Mouse (Mus musculus) left cerebral cortex, postnatal 14 days (tissue): ENCODE data around the gene Mmp14. TPM values are rescaled to one million over a fixed set of nuclear protein-coding genes. Genes with fewer than 3 reads are reported as not detected.

Experiments used
- total RNA-seq, 2 experiments: library from RNA; stranded (reverse); gene quantifications; 2 replicates each; pipeline ENCODE4 v1.2.3; 2021

Mmp14 gene
- total RNA-seq, 2 experiments from 2014 or later: 19.0 to 22.0 TPM

Other genes with a start within 250 kb of the Mmp14 start
- gene Dad1, start 177.5 kb upstream of the Mmp14 start, total RNA-seq: 100 to 1,000 TPM; 118 to 127 TPM
- gene Abhd4, start 177.4 kb upstream of the Mmp14 start, total RNA-seq: 10 to 100 TPM; 50.3 to 51.0 TPM
- gene Olfr49, start 146.7 kb upstream of the Mmp14 start, total RNA-seq: not detected
- 10 to 100 TPM; 61.3 to 65.4 TPM for gene Oxa1l, start 70.8 kb upstream of the Mmp14 start, total RNA-seq
- 1 to 10 TPM; 1.5 to 2.5 TPM for gene Slc7a7, start 13.8 kb upstream of the Mmp14 start, total RNA-seq
- gene Mrpl52, start 4.7 kb upstream of the Mmp14 start, total RNA-seq: 10 to 100 TPM; 79.5 to 91.5 TPM
- 10 to 100 TPM; 23.2 to 31.3 TPM for gene Lrp10, start 32.5 kb downstream of the Mmp14 start, total RNA-seq
- 1 to 10 TPM; 7.4 to 9.6 TPM for gene Rem2, start 44.5 kb downstream of the Mmp14 start, total RNA-seq
- 10 to 100 TPM; 69.4 to 72.0 TPM for gene Prmt5, start 85.9 kb downstream of the Mmp14 start, total RNA-seq
- 1 to 10 TPM; 2.4 to 4.9 TPM for gene Haus4, start 123.0 kb downstream of the Mmp14 start, total RNA-seq
- 1 to 10 TPM; 2.7 to 3.1 TPM for gene Ajuba, start 145.9 kb downstream of the Mmp14 start, total RNA-seq
- 1 to 10 TPM; 4.4 to 7.4 TPM for gene 4931414P19Rik, start 174.4 kb downstream of the Mmp14 start, total RNA-seq
- 100 to 1,000 TPM; 185 to 188 TPM for gene Psmb5, start 186.4 kb downstream of the Mmp14 start, total RNA-seq
- gene Psmb11, start 189.8 kb downstream of the Mmp14 start, total RNA-seq: under 1 TPM in 1 of 2 experiments, not detected in 1; 0.30 TPM
- not detected for gene Gm17606, start 209.3 kb downstream of the Mmp14 start, total RNA-seq
- gene Cdh24, start 209.8 kb downstream of the Mmp14 start, total RNA-seq: 10 to 100 TPM; 10.5 to 12.2 TPM